Mouse (Mus musculus): ENCODE data around the gene Il1f10.

DNA sequence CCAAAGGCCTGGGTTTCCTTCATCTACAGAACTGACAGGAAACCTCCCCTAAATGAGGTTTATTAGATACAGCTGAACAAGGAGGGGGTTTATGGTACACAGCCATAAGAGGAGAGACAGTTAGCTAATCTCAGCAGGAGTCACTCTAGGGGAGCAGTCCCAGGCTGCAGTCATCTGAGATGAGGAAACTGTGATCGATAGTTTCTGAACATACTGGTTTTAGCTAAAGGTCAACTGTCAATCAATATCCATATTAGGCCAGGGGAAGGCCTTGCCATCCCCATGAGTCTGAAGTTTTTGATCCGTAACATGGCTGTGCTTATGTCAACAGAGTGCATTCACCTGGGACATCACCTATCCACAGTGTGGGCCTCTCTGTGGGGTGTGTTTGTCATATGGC, 17.4 kb upstream of the Il1f10 start:
- TF ChIP-seq ZC3H11A (IDR thresholded peaks at IDR 0.05; ENCODE audit: borderline replicate concordance, low read depth, low read length): no peak
- no peak for TF ChIP-seq CHD2 (IDR thresholded peaks at IDR 0.05; ENCODE audit: low read depth, low read length)
- TF ChIP-seq MAFK (IDR thresholded peaks at IDR 0.05; ENCODE audit: insufficient read depth, low read depth, low read length): no peak
- TF ChIP-seq ZNF384 (IDR thresholded peaks at IDR 0.05; ENCODE audit: low read depth, low read length): no peak

Measured in ES-E14 (cell line).